Mouse (Mus musculus) midbrain, embryonic 11.5 days (tissue): Measurements from ENCODE around the gene Large1. TPM values are rescaled to one million over a fixed set of nuclear protein-coding genes. Genes with fewer than 3 reads are reported as not detected.
"Not testable (repeated sequence)": the region's sequence is repeated elsewhere in the genome, so short reads cannot be mapped to it uniquely, and the experiment has no call there.

ENCODE experiments used
- ATAC-seq: fragments of 200-750 bp; cut with Nextera tagmentation; 2 replicates; pipeline ENCODE4 v1.8.0; 2017; ENCODE audit warnings: moderate TSS enrichment, moderate library complexity; ENCODE audit not compliant: low FRiP score
- DNase-seq: peaks from one replicate; pipeline ENCODE4 v3.0.0; 2015; ENCODE audit warnings: low spot score; ENCODE audit errors: missing footprints
- H3K27ac ChIP-seq: fragments of 300-500 bp; sonication (generic); 2 replicates; pipeline ENCODE4 v1.5.1; 2014; ENCODE audit warnings: low read depth, low read length
- H3K27me3 ChIP-seq: fragments of 300-500 bp; sonication (generic); 2 replicates; pipeline ENCODE4 v1.6.1; 2014; ENCODE audit warnings: mild to moderate bottlenecking, low read length, moderate library complexity, mixed read lengths; ENCODE audit not compliant: control insufficient read depth, insufficient read depth
- H3K36me3 ChIP-seq: fragments of 300-500 bp; sonication (generic); 2 replicates; pipeline ENCODE4 v1.6.1; 2014; ENCODE audit warnings: mild to moderate bottlenecking, low read length, moderate library complexity, mixed read lengths; ENCODE audit not compliant: control insufficient read depth, insufficient read depth
- H3K4me1 ChIP-seq: fragments of 300-500 bp; sonication (generic); 2 replicates; pipeline ENCODE4 v1.6.1; 2014; ENCODE audit warnings: low read length; ENCODE audit not compliant: control insufficient read depth, insufficient read depth
- H3K4me2 ChIP-seq: fragments of 300-500 bp; sonication (generic); 2 replicates; pipeline ENCODE4 v1.6.1; 2014; ENCODE audit warnings: mild to moderate bottlenecking, moderate library complexity
- H3K4me3 ChIP-seq: fragments of 300-500 bp; sonication (generic); 2 replicates; pipeline ENCODE4 v1.5.1; 2014; ENCODE audit warnings: low read depth, low read length
- H3K9ac ChIP-seq: fragments of 300-500 bp; sonication (generic); 2 replicates; pipeline ENCODE4 v1.6.1; 2014; ENCODE audit warnings: low read length
- H3K9me3 ChIP-seq: fragments of 300-500 bp; sonication (generic); 2 replicates; pipeline ENCODE4 v1.6.1; 2016; ENCODE audit warnings: low read length; ENCODE audit not compliant: control insufficient read depth
- WGBS: fragments of 180-500 bp; shearing (Covaris S2); extraction: QIAGEN DNeasy Blood & Tissue Kit; methylation state at CpG from one replicate; pipeline ENCODE4 v1.1.7; 2014; 5-methylcytosine and 5-hydroxymethylcytosine counted together
- polyA plus RNA-seq: library from polyadenylated mRNA; unstranded; fragments of >200 nt; fragmentation: Nextera tagmentation; extraction: Ambion mirVana; gene quantifications from 2 replicates; pipeline ENCODE4 v1.2.1, GENCODE M21; 2014

Large1 gene
- polyA plus RNA-seq, 1 experiment from 2014 or later = 8.4 TPM

DNA sequence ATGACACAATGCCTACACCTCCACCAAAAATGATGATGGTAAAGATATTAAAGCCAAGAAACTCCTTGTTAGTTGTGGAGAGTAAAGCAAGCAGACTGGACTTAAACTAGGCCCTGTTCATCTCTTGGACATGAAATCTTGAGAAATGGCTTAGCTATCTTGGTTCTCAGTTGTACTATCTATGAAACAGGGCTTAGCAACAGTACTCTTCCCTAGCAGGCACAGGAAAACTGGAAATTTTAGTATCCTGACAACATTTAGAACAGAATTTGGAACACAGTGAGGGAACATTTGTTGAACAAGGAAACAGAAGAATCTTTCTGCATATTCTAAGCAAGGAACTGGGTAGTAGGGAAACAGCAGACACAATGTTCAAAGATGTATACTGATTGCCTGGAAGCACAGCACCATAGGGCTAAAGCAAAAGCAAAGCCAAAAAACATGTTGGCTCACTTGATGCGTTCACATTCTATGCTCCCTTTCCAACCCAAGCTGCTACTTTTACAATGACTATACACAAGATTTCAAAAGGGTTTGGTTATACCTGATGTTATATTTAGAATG lies 240.9 kb downstream of the Large1 start:
- Histone ChIP-seq H3K9ac (no peak overlapping the region), H3K27ac (no peak overlapping the region), H3K27me3 (no peaks in the 10 kb centered on the region), H3K9me3 (no peaks in the 10 kb centered on the region), H3K4me2 (no peak overlapping the region), H3K4me1 (no peaks in the 10 kb centered on the region), H3K36me3 (no peaks in the 10 kb centered on the region), H3K4me3 (no peak overlapping the region)
- WGBS = 90% methylated on average over 1 of the region's 1 CpGs
- ATAC-seq = no peak
- no peak for DNase-seq

DNA sequence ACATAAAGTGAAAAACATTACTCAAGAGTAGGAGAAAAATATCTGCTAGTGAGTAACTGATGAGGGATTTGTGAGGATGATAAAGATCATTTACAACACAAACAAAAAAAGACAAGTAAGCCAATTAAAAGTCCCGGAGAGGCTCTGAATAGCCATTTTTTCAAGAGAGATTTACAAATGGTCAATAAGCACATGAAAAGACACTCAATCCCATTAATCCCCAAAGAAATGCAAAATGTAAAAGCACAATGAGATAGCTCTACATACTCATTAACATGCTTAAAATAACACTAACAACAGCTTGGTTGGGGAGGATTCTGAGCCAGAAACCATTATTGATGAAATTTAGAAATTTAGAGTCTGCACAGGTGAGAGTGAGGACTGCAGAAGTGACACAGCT lies 249.3 kb downstream of the Large1 start:
- Histone ChIP-seq H3K9ac (no peak overlapping the region), H3K36me3 (no peaks in the 10 kb centered on the region), H3K27ac (no peak overlapping the region), H3K4me1 (no peaks in the 10 kb centered on the region), H3K9me3 (no peaks in the 10 kb centered on the region), H3K4me3 (no peak overlapping the region), H3K4me2 (no peak overlapping the region), H3K27me3 (no peaks in the 10 kb centered on the region)
- DNase-seq = no peak
- WGBS = 20% methylated on average over 1 of the region's 1 CpGs
- ATAC-seq = no peak

DNA sequence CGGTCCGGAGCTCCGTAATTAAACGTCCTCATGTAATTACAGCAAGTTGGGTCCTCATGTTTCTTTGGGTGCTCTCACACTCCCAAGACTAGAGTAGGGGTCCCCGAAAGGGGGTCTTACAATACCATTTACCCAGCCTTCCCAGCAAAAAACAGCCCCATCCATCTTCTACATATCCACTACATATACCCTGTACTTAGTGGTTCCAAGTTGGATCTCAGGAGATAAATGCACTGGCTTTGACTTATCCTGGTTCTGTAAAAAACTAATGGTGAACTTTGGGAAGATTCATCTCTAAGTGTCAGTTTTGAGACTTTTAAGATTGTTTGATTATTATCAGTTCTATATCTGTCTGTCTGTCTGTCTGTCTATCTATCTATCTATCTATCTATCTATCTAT lies 252.3 kb downstream of the Large1 start:
- H3K36me3 ChIP-seq = no peaks in the 10 kb centered on the region

DNA sequence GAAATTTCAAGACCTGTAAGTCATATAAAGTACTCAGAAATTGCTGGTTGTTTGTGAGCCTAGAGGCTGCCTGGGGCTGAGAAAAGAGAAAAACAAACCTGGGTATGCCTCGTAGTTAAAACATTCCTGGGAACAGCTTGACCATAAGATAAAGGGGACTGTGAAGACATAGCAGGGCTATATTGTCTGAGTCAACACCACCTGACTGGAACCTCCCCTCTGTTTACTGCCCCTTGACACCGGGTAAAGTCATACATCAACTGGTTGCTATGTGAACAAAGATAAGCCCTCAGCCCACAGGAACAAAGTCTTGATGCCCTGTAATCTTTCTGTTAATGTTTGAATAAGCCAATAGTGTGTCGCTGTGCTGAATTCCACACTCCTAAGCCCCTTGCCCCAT lies 252.7 kb downstream of the Large1 start:
- H3K4me3 ChIP-seq, H3K9me3 ChIP-seq, H3K9ac ChIP-seq, H3K4me1 ChIP-seq, H3K27ac ChIP-seq, H3K4me2 ChIP-seq, H3K36me3 ChIP-seq, H3K27me3 ChIP-seq, DNase-seq, ATAC-seq: not testable (repeated sequence)
- 53% methylated on average over 3 of the region's 3 CpGs for WGBS

More for the DNA sequence above, 252.3 kb downstream of the Large1 start:
- no peak for ATAC-seq
- Histone ChIP-seq H3K4me3 (no peak overlapping the region), H3K9ac (no peak overlapping the region), H3K27me3 (no peaks in the 10 kb centered on the region), H3K27ac (no peak overlapping the region), H3K4me1 (no peaks in the 10 kb centered on the region), H3K4me2 (no peak overlapping the region), H3K9me3 (no peaks in the 10 kb centered on the region)
- WGBS = 85% methylated on average over 5 of the region's 5 CpGs
- DNase-seq = no peak

DNA sequence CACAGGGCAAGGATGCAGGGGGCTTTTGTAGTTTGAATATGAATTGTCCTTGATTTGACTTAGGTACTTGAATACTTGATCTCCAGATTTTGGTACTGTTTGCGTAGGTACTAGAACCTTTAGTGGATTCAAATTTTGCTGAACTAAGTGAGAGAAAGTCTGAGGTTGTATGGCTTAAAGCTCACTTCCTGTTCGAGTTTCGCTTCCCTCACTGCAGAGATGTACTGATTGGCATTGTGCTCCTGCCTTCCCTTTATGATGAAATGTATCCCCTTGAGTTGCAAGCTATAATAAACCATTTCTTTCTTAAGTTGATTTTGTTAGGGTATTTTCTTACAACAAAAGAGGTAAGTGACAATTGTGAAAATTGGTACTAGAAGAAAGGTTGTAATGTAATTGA lies 253.8 kb downstream of the Large1 start:
- ATAC-seq = no peak
- no peak overlapping the region for H3K4me3 ChIP-seq
- no peak overlapping the region for H3K9ac ChIP-seq
- no peaks in the 10 kb centered on the region for H3K27me3 ChIP-seq
- H3K9me3 ChIP-seq = no peaks in the 10 kb centered on the region
- no peak overlapping the region for H3K27ac ChIP-seq
- no peaks in the 10 kb centered on the region for H3K36me3 ChIP-seq
- H3K4me1 ChIP-seq = no peaks in the 10 kb centered on the region
- no peak overlapping the region for H3K4me2 ChIP-seq
- WGBS = 94% methylated on average over 3 of the region's 3 CpGs
- no peak for DNase-seq

DNA sequence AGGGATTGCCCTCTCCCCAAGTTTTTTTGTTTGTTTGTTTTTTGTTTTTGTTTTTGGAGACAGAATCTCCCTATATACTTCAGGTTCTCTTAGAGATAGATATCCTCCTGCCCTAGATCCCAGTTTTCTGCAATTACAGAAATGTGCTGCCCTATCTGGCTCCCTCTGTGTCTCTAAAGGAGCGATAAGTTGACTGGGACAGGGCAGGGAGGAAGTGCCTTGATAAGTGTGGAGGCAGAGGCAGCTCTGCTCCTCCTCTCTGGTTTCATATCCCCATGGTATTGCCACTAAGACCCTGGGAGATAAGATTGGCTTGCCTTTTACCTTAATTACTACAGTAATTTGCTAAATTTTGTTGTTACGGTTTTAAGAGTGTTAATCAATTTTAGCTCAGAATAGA lies 256.4 kb downstream of the Large1 start:
- no peak for DNase-seq
- no peak overlapping the region for H3K9ac ChIP-seq

DNA sequence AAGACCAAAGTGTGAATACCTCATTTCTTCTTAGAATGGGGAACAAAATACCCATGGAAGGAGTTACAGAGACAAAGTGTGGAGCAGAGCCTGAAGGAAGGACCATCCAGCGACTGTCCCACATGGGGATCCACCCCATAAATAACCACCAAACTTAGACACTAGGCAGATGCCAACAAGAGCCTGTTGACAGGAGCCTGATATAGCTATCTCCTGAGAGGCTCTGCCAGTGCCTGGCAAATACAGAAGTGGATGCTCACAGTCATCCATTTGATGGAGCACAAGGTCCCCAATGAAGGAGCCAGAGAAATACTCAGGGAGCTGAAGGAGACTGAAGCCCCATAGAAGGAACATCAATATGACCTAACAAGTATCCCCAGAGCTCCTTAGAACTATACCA lies 275.6 kb downstream of the Large1 start:
- H3K4me3 ChIP-seq = not testable (repeated sequence)

More for the DNA sequence above, 256.4 kb downstream of the Large1 start:
- Histone ChIP-seq H3K27ac (no peak overlapping the region), H3K4me3 (no peak overlapping the region), H3K36me3 (no peaks in the 10 kb centered on the region), H3K9me3 (no peaks in the 10 kb centered on the region), H3K27me3 (no peaks in the 10 kb centered on the region), H3K4me1 (no peaks in the 10 kb centered on the region), H3K4me2 (no peak overlapping the region)
- no peak for ATAC-seq
- WGBS = 89% methylated on average over 2 of the region's 2 CpGs

DNA sequence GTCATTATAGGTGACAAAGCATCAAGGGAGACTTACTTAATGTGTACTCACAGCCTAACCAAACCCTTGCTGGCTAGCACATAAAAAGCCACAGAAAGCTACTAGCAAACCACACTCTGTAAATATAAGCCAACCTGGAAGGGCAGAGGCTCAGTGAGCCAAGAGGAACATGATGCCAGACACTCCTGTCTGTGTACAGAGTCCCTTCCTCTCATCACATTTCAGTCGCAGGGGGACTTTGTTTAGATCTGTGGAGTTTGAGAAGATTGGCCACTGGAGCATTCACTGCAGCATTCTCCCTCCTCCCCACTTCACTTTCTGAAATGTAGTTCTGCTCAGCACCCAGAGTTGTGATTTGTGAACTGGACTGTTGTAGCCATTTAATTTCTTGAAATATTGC lies 291.9 kb downstream of the Large1 start:
- no peak for DNase-seq
- no peaks in the 10 kb centered on the region for H3K36me3 ChIP-seq
- no peaks in the 10 kb centered on the region for H3K9me3 ChIP-seq
- H3K4me1 ChIP-seq = no peaks in the 10 kb centered on the region
- no peak overlapping the region for H3K9ac ChIP-seq
- ATAC-seq = no peak
- no peak overlapping the region for H3K4me2 ChIP-seq
- no peaks in the 10 kb centered on the region for H3K27me3 ChIP-seq
- no peak overlapping the region for H3K4me3 ChIP-seq
- no peak overlapping the region for H3K27ac ChIP-seq
- WGBS = 67% methylated on average over 1 of the region's 1 CpGs

More for the DNA sequence above, 275.6 kb downstream of the Large1 start:
- H3K4me1 ChIP-seq, H3K27me3 ChIP-seq, H3K27ac ChIP-seq, H3K9me3 ChIP-seq, ATAC-seq, H3K4me2 ChIP-seq, H3K9ac ChIP-seq, DNase-seq, H3K36me3 ChIP-seq: not testable (repeated sequence)
- WGBS = 100% methylated on average over 1 of the region's 1 CpGs

DNA sequence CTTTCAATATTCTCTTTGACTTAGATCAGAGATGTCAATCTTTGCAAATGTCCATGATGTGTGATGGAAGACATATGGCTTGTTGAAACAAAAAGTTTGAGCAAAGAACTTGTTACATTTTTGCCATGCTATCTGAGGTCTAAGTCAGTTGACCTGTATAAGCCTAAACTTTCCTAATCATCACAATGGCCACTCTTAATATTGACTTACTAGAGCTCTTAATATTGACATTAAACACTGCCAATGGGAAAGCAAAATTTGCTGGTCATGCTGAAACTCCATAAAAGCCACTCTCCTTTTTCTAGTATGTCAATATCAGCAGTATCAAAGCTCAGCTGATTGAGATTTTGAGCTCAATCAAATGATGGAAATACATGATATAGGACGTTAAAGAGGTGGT lies 298.6 kb downstream of the Large1 start:
- Histone ChIP-seq H3K27me3 (no peaks in the 10 kb centered on the region), H3K9ac (no peak overlapping the region), H3K36me3 (no peaks in the 10 kb centered on the region), H3K27ac (no peak overlapping the region), H3K4me2 (no peak overlapping the region), H3K4me3 (no peak overlapping the region), H3K4me1 (no peaks in the 10 kb centered on the region), H3K9me3 (no peaks in the 10 kb centered on the region)
- no peak for ATAC-seq
- no peak for DNase-seq
- 95% methylated on average over 1 of the region's 1 CpGs for WGBS
